Mouse (Mus musculus): ENCODE data around the gene Ccdc122. TPM values are rescaled to one million over a fixed set of nuclear protein-coding genes. Genes with fewer than 3 reads are reported as not detected.

Ccdc122 gene
- polyA plus RNA-seq (2014; fragmentation: Illumina TruSeq; extraction: RNeasy Lipid Tissue Mini Kit (QIAGEN cat#74804); ENCODE audit: low read depth, low replicate concordance) = 118 TPM

DNA sequence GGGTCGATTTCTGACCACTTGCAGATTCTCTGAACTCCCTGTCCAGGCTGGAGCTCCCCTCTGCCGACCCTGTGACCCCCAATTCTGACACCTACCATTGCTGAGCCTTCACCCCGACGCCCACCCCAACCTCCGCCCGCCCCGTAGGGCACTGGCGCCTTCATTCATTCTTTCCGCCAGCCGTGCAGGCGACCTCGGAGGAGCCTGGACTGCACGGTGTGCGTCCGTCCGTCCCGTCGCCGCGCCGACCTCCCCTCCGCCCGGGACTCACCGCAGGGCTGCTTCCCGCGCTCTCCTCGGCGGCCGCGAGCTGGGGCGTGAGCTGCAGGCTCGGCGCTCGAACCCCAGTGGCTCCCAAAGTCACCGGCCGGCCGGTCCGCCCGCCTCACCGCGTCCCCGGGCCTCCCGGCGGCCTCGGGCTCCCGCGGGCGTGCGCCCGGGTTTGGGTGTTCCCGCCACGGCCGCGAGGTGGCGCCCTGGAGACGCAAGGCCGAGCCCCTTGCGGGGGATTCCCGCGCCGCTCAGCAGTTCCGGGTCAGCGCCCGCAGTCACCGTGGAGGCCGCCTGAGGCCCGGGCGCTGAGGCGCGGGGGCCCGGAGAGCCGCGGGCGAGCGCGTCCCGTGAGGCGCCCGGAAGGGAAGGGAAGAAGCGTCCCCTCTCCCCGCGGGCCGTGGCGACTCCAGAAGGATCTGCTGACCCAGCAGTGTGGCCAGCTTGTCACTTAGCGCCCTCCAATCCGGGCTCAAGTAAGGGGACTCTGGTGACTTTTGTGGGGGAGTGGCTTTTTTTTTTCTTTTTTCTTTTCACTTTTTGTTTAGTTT is at the start of gene Ccdc122, which contains the start of gene Lacc1:
Ccdc122 (plus strand) TSS at position 547 of the 821 bp plus-strand sequence.
Lacc1 (minus strand) TSS at position 679 of the 821 bp plus-strand sequence.

DNA sequence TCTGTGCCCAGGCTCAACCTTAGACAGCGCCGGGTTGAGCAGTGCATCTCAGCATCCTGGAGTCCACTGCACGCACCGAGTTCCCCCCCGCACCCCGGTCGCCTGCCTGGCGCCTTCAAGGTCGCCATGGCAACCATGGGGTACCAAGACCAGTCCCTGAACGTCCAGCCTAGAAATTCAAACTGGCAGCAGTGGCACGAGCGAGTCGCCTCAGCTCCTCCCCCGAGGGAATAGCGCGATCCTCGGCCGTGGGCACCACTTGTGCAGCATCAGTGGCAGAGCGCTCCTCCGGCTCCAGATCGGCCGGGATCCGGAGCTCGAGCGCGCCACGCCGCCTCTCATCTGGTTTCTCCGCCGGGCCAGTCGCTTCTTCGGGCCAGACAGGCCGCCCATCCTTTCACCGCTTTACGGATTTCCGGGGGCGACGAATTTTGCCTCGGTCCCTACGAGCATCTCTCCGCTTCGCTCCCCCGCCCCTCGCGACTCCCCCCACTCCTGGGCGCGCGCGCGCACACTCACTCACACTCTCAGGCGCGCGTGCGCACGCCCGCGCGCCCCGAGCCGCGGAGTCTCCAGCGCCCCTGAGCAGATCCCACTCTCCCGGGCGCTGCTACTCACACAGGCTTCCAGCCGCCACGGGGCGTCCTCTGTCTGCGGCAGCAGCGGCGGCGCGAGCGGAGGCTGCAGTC is 119.8 kb downstream of the Ccdc122 start, which contains the start of gene Enox1:
Enox1 (plus strand) TSS at position 542 of the 689 bp plus-strand sequence.

Other genes starting within 250 kb of the Ccdc122 start
- gene Lacc1, start 132 bp downstream of the Ccdc122 start, polyA plus RNA-seq (2014; fragmentation: Illumina TruSeq; extraction: RNeasy Lipid Tissue Mini Kit (QIAGEN cat#74804); ENCODE audit: low read depth, low replicate concordance) = 22.2 TPM
- 2.6 TPM for gene Enox1, start 120.0 kb downstream of the Ccdc122 start, polyA plus RNA-seq (2014; fragmentation: Illumina TruSeq; extraction: RNeasy Lipid Tissue Mini Kit (QIAGEN cat#74804); ENCODE audit: low read depth, low replicate concordance)

Measured in adrenal gland, adult 10 weeks (tissue).